8 mouse cellular contexts compared by ENCODE assay signal in the genomic region with DNA sequence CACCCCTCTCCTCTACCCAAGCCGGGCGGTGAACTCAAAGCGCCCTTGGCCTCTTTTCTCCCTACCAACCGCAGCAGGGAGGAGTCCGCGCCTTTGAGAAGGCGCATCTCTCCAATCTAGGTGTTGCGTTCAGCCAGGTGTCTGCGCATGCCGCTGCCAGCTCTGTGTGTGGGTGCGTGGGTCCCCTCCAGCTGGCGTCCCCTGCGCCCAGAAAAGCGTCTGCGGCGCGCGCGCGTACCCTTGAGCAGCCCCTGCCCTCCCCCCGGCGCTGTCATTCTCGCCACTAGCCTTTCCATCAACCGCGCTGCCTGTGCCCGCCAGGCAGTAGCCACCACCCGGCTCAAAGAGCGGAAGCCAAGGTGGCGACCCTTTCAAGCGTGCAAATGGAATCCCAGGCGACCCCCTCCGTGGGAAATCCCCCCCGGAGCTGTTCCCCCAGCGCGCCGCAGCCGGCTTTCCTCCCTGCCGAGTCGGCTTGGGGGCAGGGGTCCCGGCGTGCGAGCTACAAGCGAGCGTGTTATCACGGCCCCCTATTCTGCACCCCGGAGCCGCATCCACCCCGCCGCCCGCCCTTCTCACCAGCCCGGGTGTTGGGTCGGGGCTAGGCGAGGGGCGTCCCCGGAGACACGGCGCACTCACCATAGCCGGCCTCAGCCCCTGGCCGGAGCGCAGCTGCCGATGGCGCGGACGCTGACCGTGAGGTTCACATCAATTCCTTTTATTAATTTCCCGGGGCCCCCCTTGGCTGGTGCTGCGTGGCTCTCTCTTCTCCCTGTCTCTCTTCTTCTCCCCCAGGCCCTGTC. TPM values are rescaled to one million over a fixed set of nuclear protein-coding genes. Genes with fewer than 3 reads are reported as not detected.
DNase-seq lines count a peak whose midpoint lies in the region; ATAC-seq and TF ChIP-seq lines count a peak whose summit lies in the region.

No protein-coding gene starts in this region.

- H3K27me3 ChIP-seq in CH12.LX (replicated peaks) = peaks cover 68% of the 10 kb centered on the region
- H3K27me3 ChIP-seq in hindbrain, embryonic 10.5 days (ENCODE audit: insufficient read depth, poor library complexity, severe bottlenecking) = peaks cover 85% of the 10 kb centered on the region

- no peak overlapping the region for H3K27ac ChIP-seq in CH12.LX (ENCODE audit: insufficient read depth, low read depth)
- H3K27ac ChIP-seq in hindbrain, embryonic 10.5 days = peak overlapping the region; percentile 93

- H3K9me3 ChIP-seq in CH12.LX (replicated peaks; ENCODE audit: low read length) = no peaks in the 10 kb centered on the region
- H3K9me3 ChIP-seq in hindbrain, embryonic 10.5 days = no peaks in the 10 kb centered on the region

- H3K9ac ChIP-seq in CH12.LX (ENCODE audit: insufficient read depth, low read depth) = peak overlapping the region; percentile 41; the same call in 1 of the 2 replicates

- under 1% methylated on average over 67 of the region's 67 CpGs for WGBS in hindbrain, embryonic 10.5 days

- no peak for TF ChIP-seq RAD21 in CH12.LX (IDR thresholded peaks at IDR 0.05; ENCODE audit: low read depth, low read length)

- no peak for TF ChIP-seq CTCF in CH12.LX (conservative IDR thresholded peaks at IDR 0.05 in 1 of 2, IDR thresholded peaks at IDR 0.05 in 1 of 2; ENCODE audit: low read depth in 2 of 2, low read length in 2 of 2)

- in situ Hi-C loops in CH12.LX (cut with MboI; ENCODE audit: low pct_ligation_motif_present, low pct_unique_long_range_greater_than_20kb, low sequenced_read_pairs) = loop anchor here (25.0 kb wide), 1 partner anchor 240 kb away; the partner anchor contains the start of gene Ercc6l2

- no peaks in the 10 kb centered on the region for H3K36me3 ChIP-seq in CH12.LX (replicated peaks in 1 of 2; ENCODE audit: control insufficient read depth in 1 of 2, insufficient read depth in 1 of 2, low read length in 1 of 2)
- H3K36me3 ChIP-seq in hindbrain, embryonic 10.5 days = no peaks in the 10 kb centered on the region

- intact Hi-C loops in left cerebral cortex, postnatal 4 days (cut with DNase I) = no loop called here

- TF ChIP-seq EP300 in CH12.LX (IDR thresholded peaks at IDR 0.05; ENCODE audit: low read length) = no peak

- no peak for ATAC-seq in CD4-positive, CD25-positive, alpha-beta regulatory T cell, adult 4 months

- peaks cover 7 to 27% of the 10 kb centered on the region in 2 experiments for H3K4me1 ChIP-seq in CH12.LX (ENCODE audit: control insufficient read depth in 1 of 2, insufficient read depth in 2 of 2)
- peaks cover 59% of the 10 kb centered on the region for H3K4me1 ChIP-seq in hindbrain, embryonic 10.5 days (replicated peaks)

- no peaks in the 10 kb centered on the region for H3K79me2 ChIP-seq in CH12.LX (replicated peaks; ENCODE audit: control insufficient read depth, extremely low read depth, insufficient read depth, poor library complexity, severe bottlenecking)

- H3K4me2 ChIP-seq in CH12.LX (ENCODE audit: insufficient read depth, low read depth, poor library complexity, severe bottlenecking) = peak overlapping the region; percentile 98

- H3K4me3 ChIP-seq in CH12.LX (replicated peaks in 1 of 3; ENCODE audit: low read depth in 2 of 3, low read length in 2 of 3, poor library complexity in 1 of 3) = peak overlapping the region; percentile 25 to 71 (median 50)
- peak overlapping the region; percentile 86 for H3K4me3 ChIP-seq in hindbrain, embryonic 10.5 days

- DNase-seq in CD4-positive, CD25-positive, alpha-beta regulatory T cell, adult 2 months (ENCODE audit: low read depth, low spot score) = peak; percentile 50
- no peak for DNase-seq in CH12.LX (ENCODE audit: extremely low read depth)
- DNase-seq in embryo, embryonic 10.5 days (ENCODE audit: low spot score) = peak; percentile 64
- peak; percentile 70 for DNase-seq in hindbrain, embryonic 10.5 days (ENCODE audit: low spot score)
- DNase-seq in left cerebral cortex, postnatal 4 days = peak; percentile 70
- DNase-seq in naive thymus-derived CD4-positive, alpha-beta T cell, adult 2 months (ENCODE audit: low read depth) = peak; percentile 41
- DNase-seq in thymus, postnatal 14 days = peak; percentile 68

- dilution Hi-C loops in CH12.LX (cut with MboI; ENCODE audit: extremely low pct_ligation_motif_present, extremely low pct_unique_long_range_greater_than_20kb, low sequenced_read_pairs) = no loop called here

- no peak for TF ChIP-seq POLR2A in CH12.LX (IDR thresholded peaks at IDR 0.05; ENCODE audit: low read depth, low read length)

TF ChIP-seq in CH12.LX, 34 proteins besides CTCF, POLR2A, EP300 and RAD21:
- TF ChIP-seq IRF4 (IDR thresholded peaks at IDR 0.05; ENCODE audit: low read depth, low read length) = 0 out of 2 replicates have a peak, but pooled peaks have one; percentile 1
- no peak for TF ChIP-seq ZNF384 (IDR thresholded peaks at IDR 0.05; ENCODE audit: low read depth, low read length)
- no peak for TF ChIP-seq MEF2A (IDR thresholded peaks at IDR 0.05; ENCODE audit: borderline replicate concordance, low read depth, low read length)

RNA-seq across cellular contexts. Expression of gene Ptch1, which starts 0.7 kb away (rescaled TPM):
- polyA plus RNA-seq in CD4-positive, CD25-positive, alpha-beta regulatory T cell, adult 4 months (2017; shearing (Covaris generic)) = 10 to 100 TPM; 13.6 to 15.9 TPM
- 7.4 and 8.2 TPM in 2 replicates for total RNA-seq in CH12.LX (2012; rRNA removed)
- 5.2 and 6.2 TPM in 2 replicates for total RNA-seq in CH12.LX (2014; rRNA removed)
- polyA plus RNA-seq in CH12.LX (2012; ENCODE audit: insufficient read length, low read depth) = 14.9 and 15.5 TPM in 2 replicates
- 21.8 and 22.1 TPM in 2 replicates for polyA plus RNA-seq in hindbrain, embryonic 10.5 days (2016; fragmentation: Nextera tagmentation; extraction: Ambion mirVana)
- total RNA-seq in left cerebral cortex, postnatal 4 days (2021) = 10 to 100 TPM; 37.5 to 40.9 TPM
